Mouse (Mus musculus): ENCODE results near the gene Gins3.
"Not testable (repeated sequence)": the region's sequence is repeated elsewhere in the genome, so short reads cannot be mapped to it uniquely, and the experiment has no call there.

The Gins3 gene

GRCm38 (mm10) chr8:95653351-95653750 is 20.1 kb downstream of the Gins3 start:
- DNase-seq (ENCODE audit: low spot score), result no peak

- DNase-seq (ENCODE audit: low spot score), result no peak
Measured at GRCm38 (mm10) chr8:95655831-95656230, 22.6 kb downstream of the Gins3 start.

GRCm38 (mm10) chr8:95656316-95657002 is 23.2 kb downstream of the Gins3 start:
- no peak for DNase-seq (ENCODE audit: low spot score)

GRCm38 (mm10) chr8:95657523-95657922 is 24.3 kb downstream of the Gins3 start:
- DNase-seq (ENCODE audit: low spot score), result no peak

- DNase-seq (ENCODE audit: low spot score), result no peak
Measured at GRCm38 (mm10) chr8:95660334-95660882, 27.2 kb downstream of the Gins3 start.

GRCm38 (mm10) chr8:95661085-95661484 is 27.8 kb downstream of the Gins3 start:
- DNase-seq (ENCODE audit: low spot score), result no peak

- no peak for DNase-seq (ENCODE audit: low spot score)
Measured at GRCm38 (mm10) chr8:95661575-95661974, 28.3 kb downstream of the Gins3 start.

- DNase-seq (ENCODE audit: low spot score), result no peak
Measured at GRCm38 (mm10) chr8:95662885-95663598, 29.8 kb downstream of the Gins3 start.

GRCm38 (mm10) chr8:95663599-95663949 is 30.3 kb downstream of the Gins3 start:
- no peak for DNase-seq (ENCODE audit: low spot score)

GRCm38 (mm10) chr8:95665813-95666452 is 32.7 kb downstream of the Gins3 start:
- not testable (repeated sequence) for DNase-seq (ENCODE audit: low spot score)

GRCm38 (mm10) chr8:95668163-95668958 is 35.1 kb downstream of the Gins3 start:
- DNase-seq (ENCODE audit: low spot score), result no peak

- no peak for DNase-seq (ENCODE audit: low spot score)
Measured at GRCm38 (mm10) chr8:95669967-95670366, 36.7 kb downstream of the Gins3 start.

GRCm38 (mm10) chr8:95671861-95672260 is 38.6 kb downstream of the Gins3 start:
- no peak for DNase-seq (ENCODE audit: low spot score)

GRCm38 (mm10) chr8:95672811-95673210 is 39.6 kb downstream of the Gins3 start:
- no peak for DNase-seq (ENCODE audit: low spot score)

- no peak for DNase-seq (ENCODE audit: low spot score)
Measured at GRCm38 (mm10) chr8:95676631-95677030, 43.4 kb downstream of the Gins3 start, which contains the start of gene Ndrg4. Ndrg4 (plus strand) TSS chr8:95676980.

GRCm38 (mm10) chr8:95677591-95678023 is 44.4 kb downstream of the Gins3 start:
- no peak for DNase-seq (ENCODE audit: low spot score)

- DNase-seq (ENCODE audit: low spot score), result no peak
Measured at GRCm38 (mm10) chr8:95678024-95678611, 44.9 kb downstream of the Gins3 start.

- DNase-seq (ENCODE audit: low spot score), result no peak
Measured at GRCm38 (mm10) chr8:95688073-95688672, 54.9 kb downstream of the Gins3 start.

GRCm38 (mm10) chr8:95690929-95691541 is 57.8 kb downstream of the Gins3 start:
- DNase-seq (ENCODE audit: low spot score), result no peak

GRCm38 (mm10) chr8:95694631-95695030 is 61.4 kb downstream of the Gins3 start:
- no peak for DNase-seq (ENCODE audit: low spot score)
